Mouse (Mus musculus): ENCODE results near the gene Olfr521.

DNA sequence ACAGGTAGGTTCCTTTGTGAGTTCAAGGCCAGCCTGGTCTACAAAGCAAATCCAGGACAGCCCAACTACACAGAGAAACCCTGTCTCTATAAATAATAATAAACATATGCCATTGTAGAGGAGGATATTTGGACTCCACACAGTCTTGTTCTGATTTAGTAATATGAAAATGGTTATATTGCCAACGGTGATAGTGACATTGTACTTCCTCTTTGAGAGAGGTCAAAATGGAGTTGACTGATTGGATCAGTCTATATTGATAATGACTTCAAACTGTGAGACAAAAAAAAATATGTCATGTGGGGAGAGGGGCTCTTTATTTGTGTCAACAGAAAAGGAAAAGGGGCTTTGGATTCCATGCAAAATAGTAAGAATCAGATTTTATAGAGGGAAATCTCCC, 42.0 kb downstream of the Olfr521 start:
- TF ChIP-seq CTCF (IDR thresholded peaks at IDR 0.05; ENCODE audit: low read depth, low read length) = no peak
- TF ChIP-seq POLR2A (IDR thresholded peaks at IDR 0.05; ENCODE audit: insufficient read depth, low read length) = no peak
- TF ChIP-seq EP300 (IDR thresholded peaks at IDR 0.05; ENCODE audit: insufficient read depth, low read depth, low read length) = no peak

Data from ES-Bruce4 (cell line).